Mouse (Mus musculus): ENCODE data around the gene Ccdc40.

The Ccdc40 gene

DNA sequence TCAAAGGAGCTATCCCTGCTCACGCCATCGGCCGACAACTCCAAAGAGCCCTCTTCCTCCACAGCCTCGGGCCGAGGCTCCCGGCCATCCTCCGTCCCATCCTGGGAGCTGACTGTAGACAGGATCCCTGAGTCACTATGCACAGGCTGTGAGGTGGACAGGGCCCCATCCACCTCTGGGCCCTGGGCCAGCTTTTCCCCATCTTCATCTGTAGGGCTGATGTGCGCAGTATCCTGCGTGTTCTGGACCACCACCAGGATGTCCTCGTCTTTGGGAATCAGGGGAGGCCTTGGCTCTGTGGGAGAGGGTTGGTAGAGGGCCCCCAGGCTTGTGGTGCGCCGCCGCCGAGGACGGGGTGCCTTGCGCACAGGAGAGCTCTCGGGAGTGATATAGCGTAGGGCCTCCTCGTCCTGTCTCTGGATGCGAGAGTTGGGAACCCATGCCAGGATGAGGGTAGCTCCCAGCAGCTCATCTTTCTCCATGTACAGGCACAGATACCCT, 19.5 kb upstream of the Ccdc40 start:
- DNase-seq (ENCODE audit: low read depth, low spot score), result no peak

- DNase-seq (ENCODE audit: low read depth, low spot score), result no peak
These were observed 18.9 kb upstream of the Ccdc40 start for GRCm38 (mm10) chr11:119209371-119210025.

DNA sequence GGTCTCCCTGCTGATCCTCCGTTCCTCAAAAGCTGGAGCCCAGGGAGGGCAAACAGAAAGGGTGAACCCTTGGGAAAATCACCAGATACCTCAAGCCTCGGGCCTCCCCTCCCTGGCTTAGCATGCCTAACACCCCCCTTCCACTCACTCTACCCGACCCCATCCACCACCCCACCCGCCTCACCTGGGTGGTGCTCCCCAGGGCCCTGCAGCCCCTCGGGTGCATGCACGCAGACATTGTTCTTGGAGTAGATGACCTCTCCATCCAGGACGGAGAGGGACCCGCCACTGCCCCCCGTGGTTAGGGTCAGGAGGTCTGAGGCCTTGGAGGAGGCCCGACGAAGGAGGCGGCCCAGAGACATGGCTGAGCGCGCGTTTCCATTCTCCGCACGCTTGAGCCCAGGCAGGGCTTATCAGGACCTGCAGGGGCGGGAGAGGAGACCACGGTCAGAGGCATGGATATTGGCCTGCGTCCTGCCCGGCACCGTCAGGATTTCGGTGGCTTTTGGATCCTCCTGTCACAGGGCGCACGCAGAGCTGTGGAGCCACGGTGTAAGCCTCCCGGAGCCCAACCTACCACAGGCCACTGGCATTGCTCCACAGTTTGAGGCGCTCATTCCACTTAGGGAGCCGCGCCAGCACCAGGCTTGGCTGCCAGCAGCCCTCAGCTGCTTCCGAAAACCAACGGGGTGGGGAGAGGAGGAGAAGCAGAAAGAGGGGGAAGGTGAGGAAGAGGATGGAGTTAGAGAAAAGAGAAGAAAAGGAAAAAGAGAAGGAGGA, 17.9 kb upstream of the Ccdc40 start:
- DNase-seq (ENCODE audit: low read depth, low spot score), result no peak

DNA sequence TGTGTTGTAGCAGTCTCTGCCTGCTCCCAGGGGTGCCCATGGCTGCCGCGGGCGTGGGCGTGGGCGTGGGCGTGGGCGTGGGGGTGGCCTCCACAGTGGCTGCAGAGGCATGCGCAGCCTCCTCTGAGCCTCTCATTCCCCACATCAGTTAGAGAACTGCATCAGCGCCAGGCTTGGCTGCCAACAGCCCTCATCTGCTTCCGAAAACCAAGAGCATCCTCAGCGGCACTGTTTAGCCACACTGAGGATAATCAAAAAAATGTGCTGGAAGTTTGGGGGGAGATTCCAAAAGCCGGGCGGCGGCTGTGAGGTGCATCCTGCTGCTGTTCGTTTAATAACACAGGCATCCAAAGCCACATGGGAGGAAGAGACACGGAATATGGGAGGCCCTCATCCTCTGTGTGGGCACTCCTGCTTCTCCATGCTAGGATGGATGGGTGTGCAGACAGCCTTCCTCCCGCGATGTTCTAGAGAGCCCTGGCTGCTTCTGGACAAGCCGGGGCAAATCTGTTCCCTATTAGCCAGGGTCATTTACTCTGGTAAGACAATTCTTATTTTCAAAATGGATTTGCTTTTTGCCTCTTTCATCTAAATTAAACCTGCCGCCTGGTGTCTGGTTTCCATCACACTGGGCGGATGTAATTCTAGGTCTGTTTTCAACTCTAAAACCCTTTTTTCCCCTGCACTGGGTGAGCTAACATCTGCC, 16.6 kb upstream of the Ccdc40 start:
- no peak for DNase-seq (ENCODE audit: low read depth, low spot score)

DNA sequence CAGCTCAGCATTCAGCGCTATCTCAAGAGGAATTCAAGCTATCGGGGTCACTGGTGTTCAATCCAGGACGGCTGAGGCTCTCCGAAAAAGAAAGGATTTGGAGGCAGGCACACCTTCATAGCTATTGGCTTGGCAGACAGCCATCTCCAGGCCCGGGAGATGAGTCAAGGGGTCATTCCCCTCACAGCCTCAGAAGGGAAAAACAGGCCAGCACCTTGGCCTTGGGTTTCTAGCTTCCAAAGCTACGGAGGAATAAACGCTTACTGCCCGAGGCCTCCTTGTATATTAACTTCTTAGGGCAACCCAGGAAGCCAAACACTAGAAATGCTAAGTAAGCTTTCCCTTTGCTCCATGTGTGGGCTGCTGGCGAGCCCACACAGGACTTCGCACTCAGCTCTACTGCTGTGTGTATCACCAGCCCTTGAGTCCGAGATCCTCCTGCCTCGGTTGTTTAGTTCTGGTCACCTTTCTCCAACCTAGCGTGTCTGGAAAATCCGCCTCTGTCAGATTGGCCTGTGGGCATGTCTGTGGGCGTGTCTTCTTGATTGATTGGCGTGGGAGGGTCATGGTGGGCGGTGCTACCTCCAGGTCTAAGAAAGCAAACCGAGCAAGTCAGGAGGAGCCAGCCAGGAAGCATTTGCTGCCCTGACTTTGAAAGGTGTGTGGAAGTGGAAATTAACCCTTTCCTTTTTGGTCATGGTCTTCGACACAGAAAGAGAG, 15.0 kb upstream of the Ccdc40 start:
- DNase-seq (ENCODE audit: low read depth, low spot score), result no peak

DNA sequence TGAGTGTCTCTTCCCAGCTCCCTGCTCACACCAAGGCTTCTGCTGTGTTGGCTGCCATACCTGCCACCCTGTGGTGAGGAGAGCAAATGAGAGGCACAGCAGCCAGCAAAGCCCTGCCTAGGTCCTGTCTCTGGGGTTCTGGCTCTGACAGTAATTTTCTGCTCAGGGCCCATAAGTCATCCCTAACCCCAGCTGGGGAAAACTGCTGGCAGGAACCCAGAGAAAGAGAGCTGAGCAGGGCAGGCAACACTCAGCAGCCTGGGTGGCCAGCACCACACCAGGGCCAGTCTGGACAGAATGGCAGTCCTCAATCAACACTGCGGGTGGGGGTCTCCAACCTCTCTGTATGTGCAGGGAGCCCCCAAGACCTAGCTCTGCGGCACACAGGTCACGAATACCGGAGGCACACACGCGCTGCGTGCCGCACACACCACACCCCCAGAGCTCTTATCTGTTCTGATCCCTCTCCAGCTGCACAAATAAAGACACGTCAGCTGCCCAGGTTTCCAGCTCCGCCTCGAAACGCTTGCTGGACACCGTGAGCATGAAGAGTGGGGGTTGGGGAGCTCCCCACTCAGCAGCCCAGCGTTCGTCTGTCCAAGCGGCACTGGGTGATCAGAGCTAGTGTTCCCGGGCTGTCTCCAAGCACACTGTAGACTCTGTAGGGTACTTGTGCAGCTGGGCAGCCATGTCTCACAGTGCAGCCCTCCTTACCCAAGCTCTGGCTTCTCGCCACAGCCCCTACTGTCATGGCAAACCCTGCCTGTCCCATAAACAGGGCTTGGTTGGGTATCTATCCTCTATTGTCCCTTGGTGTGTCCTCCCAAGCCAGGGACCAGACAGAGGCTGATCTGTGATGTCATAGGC, 13.1 kb upstream of the Ccdc40 start:
- DNase-seq (ENCODE audit: low read depth, low spot score), result peak; percentile 39

DNA sequence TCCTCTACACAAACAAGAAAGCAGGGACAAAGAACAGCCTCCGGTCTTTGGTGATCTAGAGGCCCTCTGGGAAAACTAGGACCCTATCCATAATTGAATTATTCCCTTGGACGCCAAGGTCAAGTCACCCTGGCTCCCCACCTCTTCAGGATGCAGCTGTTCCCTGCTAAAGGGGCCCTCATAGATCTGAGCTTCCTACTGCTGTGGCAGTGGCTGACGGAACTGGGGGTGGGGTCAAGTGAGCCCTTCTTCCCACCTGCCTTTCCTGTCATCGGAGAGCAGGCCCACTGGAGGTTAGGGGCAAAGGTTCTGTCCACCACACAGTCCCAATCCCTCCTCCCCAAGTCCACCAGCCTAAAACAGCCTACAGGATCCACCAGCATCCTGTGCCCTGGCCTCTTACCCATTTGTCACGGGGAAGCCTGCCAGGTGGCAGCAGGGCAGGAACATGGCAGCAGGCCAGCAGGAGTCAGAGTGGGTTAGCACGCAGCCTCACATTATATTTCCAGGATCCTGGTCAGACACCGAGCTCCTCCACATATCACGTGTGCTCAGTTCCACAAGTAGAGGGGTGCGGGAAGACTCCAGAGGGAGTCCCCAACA, 12.4 kb upstream of the Ccdc40 start:
- DNase-seq (ENCODE audit: low read depth, low spot score), result no peak

- DNase-seq (ENCODE audit: low read depth, low spot score), result no peak
These were observed 10.5 kb upstream of the Ccdc40 start for GRCm38 (mm10) chr11:119217861-119218260.

DNA sequence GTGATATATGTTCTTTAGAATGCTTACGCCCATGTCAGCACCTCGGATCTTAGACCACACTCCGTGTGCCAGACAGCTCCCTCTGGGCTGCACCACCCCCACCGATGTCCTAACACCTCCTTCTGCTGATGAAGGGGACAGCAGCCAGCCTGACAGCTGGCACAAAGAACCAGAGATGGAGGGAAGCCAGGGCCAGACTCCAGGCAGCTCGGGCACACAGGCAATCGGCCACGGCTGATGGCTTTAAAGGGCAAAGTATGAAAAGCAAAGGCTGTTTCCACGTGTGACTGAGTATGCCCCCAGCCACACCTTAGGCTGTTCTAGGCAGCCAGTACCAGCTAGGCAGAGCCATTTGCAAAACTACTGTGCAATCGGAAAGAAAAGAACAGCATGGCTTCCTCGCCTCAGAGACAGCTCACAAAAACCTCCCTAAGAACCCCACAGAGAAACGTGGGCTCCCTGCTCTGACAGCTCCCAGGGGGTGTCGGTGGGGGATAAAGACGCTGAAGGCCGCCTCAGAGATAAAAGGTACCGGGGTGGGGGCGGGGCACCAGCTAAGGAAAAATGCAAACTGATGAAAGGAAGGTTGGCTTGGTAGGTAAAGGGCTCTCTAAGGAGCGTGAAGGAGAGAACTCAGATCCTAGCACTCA, 8.4 kb upstream of the Ccdc40 start:
- DNase-seq (ENCODE audit: low read depth, low spot score), result no peak

DNA sequence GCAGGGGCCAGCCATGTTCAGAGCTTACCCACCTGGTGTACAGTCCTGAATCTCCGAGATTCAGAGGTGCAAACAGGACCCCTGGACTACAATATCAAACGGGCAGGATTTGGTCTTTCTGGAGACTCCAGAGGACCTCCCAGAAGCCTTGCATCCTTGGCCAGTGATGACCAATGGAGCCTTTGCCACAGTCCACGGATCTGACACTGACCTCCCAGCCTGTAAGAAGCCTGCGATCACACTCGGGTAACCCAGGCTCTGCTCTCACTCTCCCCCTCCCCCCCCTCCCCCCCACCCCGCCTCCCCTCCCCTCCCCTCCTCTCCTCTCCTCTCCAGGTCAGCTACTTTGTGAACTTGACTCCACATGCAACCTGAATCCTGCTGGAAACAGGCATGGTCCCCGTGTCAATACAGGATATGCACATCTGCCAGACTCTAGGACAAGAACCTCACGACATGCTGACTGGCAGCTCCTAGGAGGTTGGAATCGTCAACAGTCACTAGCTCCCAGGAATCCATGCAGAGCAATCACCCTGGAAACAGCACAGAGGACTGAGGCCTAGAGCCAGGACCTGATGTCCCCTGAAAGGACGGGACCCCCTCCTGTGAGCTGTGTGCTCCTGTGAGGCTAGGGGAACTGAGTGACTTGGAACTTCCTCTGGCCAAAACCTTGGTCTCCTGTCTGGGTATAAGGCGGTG, 6.4 kb upstream of the Ccdc40 start:
- no peak for DNase-seq (ENCODE audit: low read depth, low spot score)

GRCm38 (mm10) chr11:119223124-119223890, 5.1 kb upstream of the Ccdc40 start:
- no peak for DNase-seq (ENCODE audit: low read depth, low spot score)

DNA sequence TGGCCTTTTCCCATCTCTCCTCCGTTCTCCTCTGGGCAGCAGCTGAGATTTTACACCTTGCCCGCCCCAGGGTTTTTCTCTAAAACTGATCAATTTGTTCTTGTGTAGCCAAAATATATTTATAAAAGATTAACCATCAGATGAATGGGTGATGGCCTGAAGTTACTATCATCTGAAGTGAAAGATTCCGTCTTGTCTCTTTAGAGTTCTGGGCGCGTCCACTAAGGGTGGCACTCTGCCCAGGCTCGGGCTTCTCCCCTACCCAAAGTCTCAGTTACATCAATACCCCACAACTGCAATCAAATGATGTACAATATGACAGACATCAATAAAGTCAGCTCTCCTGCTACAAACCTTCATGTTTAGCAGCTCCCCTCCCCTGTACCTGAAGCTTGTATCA, 3.4 kb upstream of the Ccdc40 start:
- DNase-seq (ENCODE audit: low read depth, low spot score), result no peak

GRCm38 (mm10) chr11:119225634-119226033, 2.7 kb upstream of the Ccdc40 start:
- DNase-seq (ENCODE audit: low read depth, low spot score), result no peak

DNA sequence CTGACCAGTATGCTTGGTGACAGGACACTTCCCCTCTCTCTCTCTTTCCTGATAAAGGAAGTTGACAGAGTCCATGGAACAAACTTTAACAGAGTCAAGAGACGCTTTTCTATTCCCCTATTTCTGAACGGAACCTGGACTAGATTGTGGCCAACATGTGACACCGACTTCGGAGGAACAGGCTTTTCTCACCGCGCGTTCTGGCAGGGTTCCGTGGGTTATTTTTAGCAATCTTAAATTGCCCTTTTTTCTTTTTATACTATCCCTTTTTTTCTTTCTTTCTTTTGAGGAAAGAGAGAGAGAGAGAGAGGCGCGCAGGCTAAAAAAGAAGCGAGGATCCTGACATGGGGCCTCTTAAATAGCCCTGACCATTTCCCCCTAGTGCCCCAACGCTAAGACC, 781 bp upstream of the Ccdc40 start:
- DNase-seq (ENCODE audit: low read depth, low spot score), result no peak

DNA sequence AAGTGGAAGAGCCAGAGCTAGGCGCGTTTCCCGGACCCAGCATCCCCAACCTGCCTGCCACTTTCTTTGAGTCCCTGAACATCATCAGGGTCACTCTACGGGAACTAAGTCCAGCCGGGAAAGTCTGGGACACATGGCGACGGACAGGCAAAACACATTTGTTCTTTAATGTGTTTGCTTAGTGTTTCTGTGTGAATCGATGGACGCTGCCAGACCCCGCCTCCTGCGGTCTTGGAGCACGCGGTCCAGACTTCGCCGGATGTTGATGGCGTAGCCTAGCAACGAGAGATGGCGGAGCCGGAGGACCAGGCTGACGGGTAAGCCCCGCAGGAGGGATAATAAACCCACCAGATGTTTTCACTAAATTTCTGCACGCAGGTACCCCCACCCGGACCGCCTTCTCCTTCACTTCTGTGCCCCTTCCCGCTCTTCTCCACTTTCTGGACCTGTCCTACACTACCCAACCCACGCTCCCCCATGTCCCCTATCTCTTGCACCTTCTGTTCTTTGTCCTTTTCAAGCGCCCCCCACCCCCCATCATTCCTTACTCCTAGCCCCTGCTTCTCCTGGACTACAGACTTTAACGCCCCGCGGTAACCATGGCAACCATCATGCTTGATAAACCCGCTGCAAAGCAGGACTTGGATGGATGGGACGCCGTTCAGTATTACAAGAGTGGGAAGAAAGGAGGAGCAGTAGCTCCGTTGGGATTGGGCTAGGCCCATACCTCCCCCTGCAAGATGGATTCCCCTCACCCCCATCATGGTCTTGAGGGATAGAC, 664 bp downstream of the Ccdc40 start:
- DNase-seq (ENCODE audit: low read depth, low spot score), result peak; percentile 88

DNA sequence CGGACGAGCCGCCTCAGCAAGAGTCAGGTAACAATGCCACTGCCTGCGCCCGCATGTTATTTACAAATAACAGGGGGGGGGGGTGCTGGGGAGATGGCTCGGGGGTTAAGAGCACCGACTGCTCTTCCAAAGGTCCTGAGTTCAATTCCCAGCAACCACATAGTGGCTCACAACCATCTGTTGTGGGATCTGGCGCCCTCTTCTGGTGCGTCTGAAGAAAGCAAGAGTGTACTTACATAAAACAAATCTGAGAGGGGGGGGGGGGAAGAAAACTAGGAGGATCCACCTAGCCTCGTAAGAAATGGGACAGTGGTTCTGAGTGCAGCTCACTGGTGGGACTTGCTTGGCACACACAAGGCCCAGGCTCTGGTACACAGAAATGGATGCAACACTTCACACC, 6.4 kb downstream of the Ccdc40 start:
- DNase-seq (ENCODE audit: low read depth, low spot score), result peak; percentile 58

DNA sequence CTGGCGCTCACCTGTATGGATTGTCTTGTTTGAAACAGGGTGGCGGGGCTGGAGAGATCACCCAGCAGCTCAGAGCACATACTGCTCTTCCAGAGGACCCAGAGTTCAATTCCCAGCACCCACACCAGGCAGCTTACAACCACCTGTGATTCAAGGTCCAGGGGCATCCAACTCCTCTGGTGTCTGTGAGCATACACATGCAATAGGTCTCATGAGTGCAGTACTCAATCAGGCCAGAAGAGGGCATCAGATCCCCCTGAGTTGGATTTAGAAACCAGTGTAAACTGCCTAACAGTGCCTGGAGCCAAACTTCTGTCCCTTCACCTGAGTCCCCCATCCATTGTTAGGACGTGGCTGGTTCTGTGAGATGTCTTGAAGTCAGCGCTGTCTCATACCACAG, 7.2 kb downstream of the Ccdc40 start:
- peak; percentile 85 for DNase-seq (ENCODE audit: low read depth, low spot score)

GRCm38 (mm10) chr11:119236354-119236753, 8.0 kb downstream of the Ccdc40 start:
- DNase-seq (ENCODE audit: low read depth, low spot score), result no peak

Measured in CD4-positive, CD25-positive, alpha-beta regulatory T cell, adult 2 months (primary cell).